Mouse (Mus musculus): ENCODE data around the gene Prkab2.

Prkab2 gene

GRCm38 (mm10) chr3:97657655-97658411 is at the start of gene Prkab2:
Gene Prkab2 (plus strand): TSS chr3:97658193.
- DNase-seq (ENCODE audit: low spot score in 2 of 2) = peak; percentile 97 to 99

GRCm38 (mm10) chr3:97609201-97609844 is 48.7 kb upstream of the Prkab2 start:
- no peak for DNase-seq (ENCODE audit: low spot score in 2 of 2)

- peak; percentile 91 to 93 for DNase-seq (ENCODE audit: low spot score in 2 of 2)
These were observed 48.1 kb upstream of the Prkab2 start, which contains the start of gene Chd1l for GRCm38 (mm10) chr3:97609845-97610410. Gene Chd1l (minus strand): TSS chr3:97610203.

GRCm38 (mm10) chr3:97611021-97611420 is 47.0 kb upstream of the Prkab2 start:
- no peak for DNase-seq (ENCODE audit: low spot score in 2 of 2)

- no peak for DNase-seq (ENCODE audit: low spot score in 2 of 2)
These were observed 42.8 kb upstream of the Prkab2 start for GRCm38 (mm10) chr3:97615154-97615553.

- DNase-seq (ENCODE audit: low spot score in 2 of 2) = no peak
These were observed 42.1 kb upstream of the Prkab2 start for GRCm38 (mm10) chr3:97615933-97616332.

GRCm38 (mm10) chr3:97617091-97617825 is 40.7 kb upstream of the Prkab2 start:
- no peak for DNase-seq (ENCODE audit: low spot score in 2 of 2)

- DNase-seq (ENCODE audit: low spot score in 2 of 2) = no peak
These were observed 40.1 kb upstream of the Prkab2 start for GRCm38 (mm10) chr3:97617899-97618298.

- DNase-seq (ENCODE audit: low spot score in 2 of 2) = no peak
These were observed 37.3 kb upstream of the Prkab2 start for GRCm38 (mm10) chr3:97620657-97621056.

GRCm38 (mm10) chr3:97624611-97625010 is 33.4 kb upstream of the Prkab2 start:
- no peak for DNase-seq (ENCODE audit: low spot score in 2 of 2)

- DNase-seq (ENCODE audit: low spot score in 2 of 2) = no peak
These were observed 30.1 kb upstream of the Prkab2 start for GRCm38 (mm10) chr3:97627893-97628292.

- DNase-seq (ENCODE audit: low spot score in 2 of 2) = no peak
These were observed 29.5 kb upstream of the Prkab2 start, which contains the start of gene Fmo5 for GRCm38 (mm10) chr3:97628391-97629001. Gene Fmo5 (plus strand): TSS chr3:97628804.

GRCm38 (mm10) chr3:97629941-97630340 is 28.1 kb upstream of the Prkab2 start:
- DNase-seq (ENCODE audit: low spot score in 2 of 2) = no peak

- no peak for DNase-seq (ENCODE audit: low spot score in 2 of 2)
These were observed 27.2 kb upstream of the Prkab2 start for GRCm38 (mm10) chr3:97630746-97631145.

GRCm38 (mm10) chr3:97631258-97631860 is 26.6 kb upstream of the Prkab2 start:
- DNase-seq (ENCODE audit: low spot score in 2 of 2) = no peak

- no peak for DNase-seq (ENCODE audit: low spot score in 2 of 2)
These were observed 24.5 kb upstream of the Prkab2 start for GRCm38 (mm10) chr3:97633456-97633855.

GRCm38 (mm10) chr3:97634288-97634761 is 23.7 kb upstream of the Prkab2 start:
- no peak for DNase-seq (ENCODE audit: low spot score in 2 of 2)

- no peak for DNase-seq (ENCODE audit: low spot score in 2 of 2)
These were observed 16.6 kb upstream of the Prkab2 start for GRCm38 (mm10) chr3:97641396-97641795.

GRCm38 (mm10) chr3:97642001-97642400 is 16.0 kb upstream of the Prkab2 start:
- no peak for DNase-seq (ENCODE audit: low spot score in 2 of 2)

- DNase-seq (ENCODE audit: low spot score in 2 of 2) = no peak
These were observed 9.5 kb upstream of the Prkab2 start for GRCm38 (mm10) chr3:97648518-97648917.

GRCm38 (mm10) chr3:97649022-97649421 is 9.0 kb upstream of the Prkab2 start:
- no peak for DNase-seq (ENCODE audit: low spot score in 2 of 2)

All from frontal cortex, postnatal 36 days (tissue).